Mouse (Mus musculus): ENCODE results near the gene Rhot2. TPM values are rescaled to one million over a fixed set of nuclear protein-coding genes. Genes with fewer than 3 reads are reported as not detected.

Gene Rhot2
- polyA plus RNA-seq, 1 experiment from 2014 or later, result 26.8 TPM

DNA sequence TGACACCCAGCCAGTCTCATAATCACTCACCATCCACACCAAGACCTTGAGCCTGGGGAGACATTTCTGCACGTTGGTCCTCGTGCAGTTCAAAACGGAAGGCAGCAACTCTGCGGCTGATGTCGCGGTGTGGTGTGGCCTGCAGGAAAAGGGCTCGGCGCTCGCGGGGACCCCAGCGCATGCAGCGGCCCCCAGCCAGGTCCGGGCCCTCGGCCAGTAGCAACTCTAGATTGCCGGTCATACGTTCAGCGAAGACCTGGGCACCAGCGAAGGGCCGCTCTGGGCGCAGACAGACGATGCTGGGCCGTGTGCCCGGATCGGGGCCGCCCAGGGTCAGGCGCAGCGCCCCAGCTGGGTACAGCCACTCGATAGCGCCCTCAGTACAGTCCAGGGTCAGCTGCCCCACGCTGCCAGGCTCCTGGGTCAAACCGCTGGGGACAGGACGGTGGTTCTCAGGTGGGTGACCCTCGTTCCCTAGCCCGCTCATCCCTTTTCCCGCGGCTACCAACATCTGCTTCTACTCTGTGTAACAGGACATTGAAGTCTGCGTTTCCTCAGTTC lies 48.4 kb downstream of the Rhot2 start:
- under 1% methylated on average over 37 of the region's 37 CpGs for WGBS
- Histone ChIP-seq H3K4me3 (peak overlapping the region; percentile 77), H3K4me1 (peaks cover 45% of the 10 kb centered on the region), H3K27ac (peak overlapping the region; percentile 17; the same call in 1 of the 2 replicates), H3K4me2 (replicated peaks) (peak overlapping the region; percentile 91), H3K9ac (peak overlapping the region; percentile 81), H3K9me3 (no peaks in the 10 kb centered on the region), H3K27me3 (peaks cover 1% of the 10 kb centered on the region; the same call in 1 of the 2 replicates), H3K36me3 (no peaks in the 10 kb centered on the region)
- 0 out of 2 replicates have a peak, but pooled peaks have one; percentile 3 for ATAC-seq (ENCODE audit: low FRiP score, low read depth)

DNA sequence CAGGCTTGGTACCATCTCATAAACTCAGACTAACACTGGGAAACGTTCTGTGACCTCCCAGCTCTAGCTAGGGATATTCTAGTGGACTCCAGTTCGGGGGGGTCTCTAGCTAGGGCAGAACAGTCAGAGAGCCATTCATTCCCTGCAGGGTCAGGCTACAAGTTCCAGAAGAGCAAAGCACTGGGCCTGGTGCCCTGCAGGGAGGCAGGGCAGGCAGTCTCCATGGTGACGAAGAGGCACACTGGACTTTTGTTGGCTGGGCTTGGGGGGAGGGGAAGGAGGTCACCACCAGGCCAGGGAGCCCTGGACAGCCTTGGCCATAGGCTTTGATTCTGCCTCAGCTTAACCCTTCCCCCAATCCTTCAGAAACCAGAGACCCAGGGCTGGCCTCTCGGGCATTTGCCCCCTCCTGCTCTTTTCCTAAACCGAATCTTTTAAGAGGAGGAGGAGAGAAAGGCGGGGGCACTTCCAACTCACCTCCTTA lies 49.0 kb downstream of the Rhot2 start, which contains the start of gene AC134908.4:
AC134908.4 (minus strand) TSS at position 51 of the 484 bp plus-strand sequence.
- H3K36me3 ChIP-seq, result no peaks in the 10 kb centered on the region
- H3K4me2 ChIP-seq (replicated peaks), result peak within 1 kb of the TSS; percentile 91
- H3K4me1 ChIP-seq, result peaks cover 51% of the 10 kb centered on the region
- H3K9me3 ChIP-seq, result no peaks in the 10 kb centered on the region
- H3K27me3 ChIP-seq, result no peaks in the 10 kb centered on the region
- peak within 1 kb of the TSS; percentile 77 for H3K4me3 ChIP-seq
- WGBS, result 8% methylated on average over 6 of the region's 6 CpGs
- no peak for ATAC-seq (ENCODE audit: low FRiP score, low read depth)
- H3K9ac ChIP-seq, result peak within 1 kb of the TSS; percentile 81
- H3K27ac ChIP-seq, result 0 out of 2 replicates have a peak within 1 kb of the TSS, but pooled peaks have one; percentile 17

DNA sequence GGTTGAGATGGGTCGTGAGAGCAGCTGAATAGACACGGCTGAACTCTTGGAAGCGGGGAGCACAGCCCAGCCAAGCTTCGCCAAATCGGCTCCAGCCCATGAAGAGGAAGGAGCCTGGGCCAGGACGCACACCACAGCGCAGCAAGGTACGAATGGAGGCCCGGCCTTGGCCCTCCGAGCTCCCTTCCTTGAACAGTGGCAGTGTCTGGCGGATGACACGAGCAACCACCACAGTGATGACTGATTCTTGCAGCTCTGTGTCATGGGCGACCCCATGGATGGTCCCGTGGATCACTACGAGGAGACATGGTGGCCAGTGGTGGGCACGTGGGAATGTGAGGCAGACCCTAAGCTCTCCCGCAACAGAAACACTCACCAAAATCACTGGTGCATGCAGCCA lies 49.7 kb downstream of the Rhot2 start:
- Histone ChIP-seq H3K9me3 (no peaks in the 10 kb centered on the region), H3K4me2 (replicated peaks) (peak overlapping the region; percentile 91), H3K36me3 (no peaks in the 10 kb centered on the region; the same call in 1 of the 2 replicates), H3K4me1 (peaks cover 54% of the 10 kb centered on the region), H3K4me3 (0 out of 2 replicates have a peak overlapping the region, but pooled peaks have one; percentile 77), H3K9ac (peak overlapping the region; percentile 81; the same call in 1 of the 2 replicates), H3K27ac (no peak overlapping the region), H3K27me3 (no peaks in the 10 kb centered on the region)
- no peak for ATAC-seq (ENCODE audit: low FRiP score, low read depth)
- 82% methylated on average over 17 of the region's 17 CpGs for WGBS

GRCm38 (mm10) chr17:25794197-25794596 lies 50.5 kb downstream of the Rhot2 start:
- H3K27ac ChIP-seq, result no peak overlapping the region
- H3K27me3 ChIP-seq, result no peaks in the 10 kb centered on the region
- no peak overlapping the region for H3K9ac ChIP-seq
- ATAC-seq (ENCODE audit: low FRiP score, low read depth), result no peak
- H3K4me2 ChIP-seq (replicated peaks), result no peak overlapping the region
- H3K9me3 ChIP-seq, result no peaks in the 10 kb centered on the region
- H3K36me3 ChIP-seq, result peaks cover 8% of the 10 kb centered on the region
- 82% methylated on average over 13 of the region's 13 CpGs for WGBS
- no peak overlapping the region for H3K4me3 ChIP-seq
- H3K4me1 ChIP-seq, result peaks cover 54% of the 10 kb centered on the region

DNA sequence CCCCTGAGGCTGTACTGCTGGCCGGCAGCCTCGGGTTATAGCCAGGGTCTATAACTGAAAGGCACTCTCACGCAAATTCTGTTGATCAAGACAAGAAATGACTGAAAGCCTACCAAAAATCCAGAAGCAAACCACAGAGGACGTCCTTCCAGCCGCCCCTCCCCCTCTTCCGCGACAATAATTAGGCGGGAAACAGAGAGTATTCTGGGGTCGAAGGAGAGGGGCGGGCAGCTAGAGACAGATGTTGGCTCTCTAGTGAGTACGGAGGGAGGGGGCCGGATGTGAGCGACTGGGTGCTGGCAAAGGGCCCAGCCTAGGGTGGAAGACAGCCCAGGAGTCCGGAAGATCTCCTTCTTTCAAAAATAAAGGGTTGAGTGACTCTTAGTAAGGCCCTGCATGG lies 52.0 kb downstream of the Rhot2 start, which contains the start of gene Fam173a:
Fam173a (minus strand) TSS at position 287 of the 400 bp plus-strand sequence.
- peak within 1 kb of the TSS; percentile 81 for H3K9ac ChIP-seq
- H3K4me1 ChIP-seq, result peaks cover 53% of the 10 kb centered on the region
- peak within 1 kb of the TSS; percentile 92 for H3K4me2 ChIP-seq (replicated peaks)
- H3K36me3 ChIP-seq, result peaks cover 20% of the 10 kb centered on the region
- peak; percentile 51 for ATAC-seq (ENCODE audit: low FRiP score, low read depth)
- 0% methylated on average over 14 of the region's 14 CpGs for WGBS
- no peaks in the 10 kb centered on the region for H3K9me3 ChIP-seq
- no peaks in the 10 kb centered on the region for H3K27me3 ChIP-seq
- peak within 1 kb of the TSS; percentile 91 for H3K27ac ChIP-seq
- peak within 1 kb of the TSS; percentile 87 for H3K4me3 ChIP-seq

- H3K27me3 ChIP-seq, result no peaks in the 10 kb centered on the region
- peak overlapping the region; percentile 87 for H3K4me3 ChIP-seq
- WGBS, result under 1% methylated on average over 45 of the region's 45 CpGs
- peak overlapping the region; percentile 92 for H3K4me2 ChIP-seq (replicated peaks)
- H3K4me1 ChIP-seq, result peaks cover 48% of the 10 kb centered on the region
- peaks cover 23% of the 10 kb centered on the region for H3K36me3 ChIP-seq
- H3K9me3 ChIP-seq, result no peaks in the 10 kb centered on the region
- H3K9ac ChIP-seq, result peak overlapping the region; percentile 81
- H3K27ac ChIP-seq, result peak overlapping the region; percentile 91
- peak; percentile 57 for ATAC-seq (ENCODE audit: low FRiP score, low read depth)
Observed at GRCm38 (mm10) chr17:25791843-25792527, 52.7 kb downstream of the Rhot2 start.

DNA sequence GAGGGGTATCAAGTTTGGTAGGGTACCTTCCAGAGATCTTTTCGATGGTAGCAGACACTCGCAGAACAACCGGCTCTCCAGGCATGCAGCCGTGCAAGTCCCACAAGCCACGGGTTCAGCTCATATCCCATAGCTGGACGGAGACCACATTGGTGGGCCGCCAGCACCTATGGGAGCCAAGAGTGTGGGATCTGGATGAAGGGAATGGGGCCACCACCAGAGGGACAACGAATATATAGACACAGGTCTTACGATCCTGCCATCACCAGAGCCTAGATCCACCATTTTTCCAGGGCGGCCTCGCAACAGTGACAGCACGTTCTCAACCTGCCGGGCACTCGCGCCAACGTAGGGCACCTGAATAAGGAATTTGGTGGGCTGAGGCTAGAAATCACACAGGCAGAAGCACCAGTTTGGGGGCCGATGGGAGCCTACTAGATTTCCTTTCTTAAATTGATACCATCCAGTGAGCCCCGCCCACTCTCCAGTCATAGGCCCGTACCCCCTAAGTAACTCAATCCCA lies 53.3 kb downstream of the Rhot2 start:
- H3K4me3 ChIP-seq, result peak overlapping the region; percentile 87
- no peaks in the 10 kb centered on the region for H3K27me3 ChIP-seq
- no peaks in the 10 kb centered on the region for H3K9me3 ChIP-seq
- ATAC-seq (ENCODE audit: low FRiP score, low read depth), result 0 out of 2 replicates have a peak, but pooled peaks have one; percentile 2
- H3K36me3 ChIP-seq, result peaks cover 23% of the 10 kb centered on the region
- H3K9ac ChIP-seq, result peak overlapping the region; percentile 81
- H3K4me1 ChIP-seq, result peaks cover 47% of the 10 kb centered on the region
- peak overlapping the region; percentile 91; the same call in 1 of the 2 replicates for H3K27ac ChIP-seq
- WGBS, result 27% methylated on average over 19 of the region's 19 CpGs
- peak overlapping the region; percentile 92 for H3K4me2 ChIP-seq (replicated peaks)

Small RNA genes lying within 50 kb of the gene (microRNA-seq; reads per million reads assigned to microRNA genes)
- gene Mir3082, result 0.52 reads per million

Other genes with a start within 250 kb of the Rhot2 start
- 1.7 and 2.6 TPM in 2 replicates for gene Gng13, start 127.7 kb downstream of the Rhot2 start, polyA plus RNA-seq (2015; fragmentation: Nextera tagmentation; extraction: Ambion mirVana)
- 32.2 and 34.8 TPM in 2 replicates for gene Chtf18, start 117.4 kb downstream of the Rhot2 start, polyA plus RNA-seq (2015; fragmentation: Nextera tagmentation; extraction: Ambion mirVana)
- 25.8 and 27.0 TPM in 2 replicates for gene Rpusd1, start 117.2 kb downstream of the Rhot2 start, polyA plus RNA-seq (2015; fragmentation: Nextera tagmentation; extraction: Ambion mirVana)
- gene Mslnl, start 108.8 kb downstream of the Rhot2 start, polyA plus RNA-seq (2015; fragmentation: Nextera tagmentation; extraction: Ambion mirVana), result not detected in 2 replicates
- not detected in 2 replicates for gene Msln, start 90.5 kb downstream of the Rhot2 start, polyA plus RNA-seq (2015; fragmentation: Nextera tagmentation; extraction: Ambion mirVana)
- gene Narfl, start 71.1 kb downstream of the Rhot2 start, polyA plus RNA-seq (2015; fragmentation: Nextera tagmentation; extraction: Ambion mirVana), result 25.5 and 25.7 TPM in 2 replicates
- gene Haghl, start 59.2 kb downstream of the Rhot2 start, polyA plus RNA-seq (2015; fragmentation: Nextera tagmentation; extraction: Ambion mirVana), result 85.1 and 98.6 TPM in 2 replicates
- 0.27 and 0.31 TPM in 2 replicates for gene Ccdc78, start 58.3 kb downstream of the Rhot2 start, polyA plus RNA-seq (2015; fragmentation: Nextera tagmentation; extraction: Ambion mirVana)
- gene Fam173a, start 52.0 kb downstream of the Rhot2 start, polyA plus RNA-seq (2015; fragmentation: Nextera tagmentation; extraction: Ambion mirVana), result 65.5 and 73.1 TPM in 2 replicates
- 2.2 TPM in 1 of 2 replicates, not detected in the other for gene AC134908.4, start 49.2 kb downstream of the Rhot2 start, polyA plus RNA-seq (2015; fragmentation: Nextera tagmentation; extraction: Ambion mirVana)
- 50.7 and 52.5 TPM in 2 replicates for gene Metrn, start 47.7 kb downstream of the Rhot2 start, polyA plus RNA-seq (2015; fragmentation: Nextera tagmentation; extraction: Ambion mirVana)
- 2.2 and 2.8 TPM in 2 replicates for gene Fbxl16, start 35.8 kb downstream of the Rhot2 start, polyA plus RNA-seq (2015; fragmentation: Nextera tagmentation; extraction: Ambion mirVana)
- 25.2 and 27.7 TPM in 2 replicates for gene Wdr24, start 21.2 kb downstream of the Rhot2 start, polyA plus RNA-seq (2015; fragmentation: Nextera tagmentation; extraction: Ambion mirVana)
- 57.9 and 60.7 TPM in 2 replicates for gene Jmjd8, start 16.0 kb downstream of the Rhot2 start, polyA plus RNA-seq (2015; fragmentation: Nextera tagmentation; extraction: Ambion mirVana)
- gene Stub1, start 11.4 kb downstream of the Rhot2 start, polyA plus RNA-seq (2015; fragmentation: Nextera tagmentation; extraction: Ambion mirVana), result 359 and 366 TPM in 2 replicates
- gene Rhbdl1, start 7.6 kb downstream of the Rhot2 start, polyA plus RNA-seq (2015; fragmentation: Nextera tagmentation; extraction: Ambion mirVana), result 1.4 and 1.6 TPM in 2 replicates
- gene Gm20683, start 3.1 kb downstream of the Rhot2 start, polyA plus RNA-seq (2015; fragmentation: Nextera tagmentation; extraction: Ambion mirVana), result 1.5 and 1.9 TPM in 2 replicates
- 24.9 and 26.2 TPM in 2 replicates for gene Wdr90, start 16.6 kb upstream of the Rhot2 start, polyA plus RNA-seq (2015; fragmentation: Nextera tagmentation; extraction: Ambion mirVana)
- gene Mcrip2, start 23.9 kb upstream of the Rhot2 start, polyA plus RNA-seq (2015; fragmentation: Nextera tagmentation; extraction: Ambion mirVana), result 9.8 and 12.2 TPM in 2 replicates
- gene Mettl26, start 30.2 kb upstream of the Rhot2 start, polyA plus RNA-seq (2015; fragmentation: Nextera tagmentation; extraction: Ambion mirVana), result 56.1 and 56.2 TPM in 2 replicates
- 0.41 and 0.57 TPM in 2 replicates for gene Wfikkn1, start 36.0 kb upstream of the Rhot2 start, polyA plus RNA-seq (2015; fragmentation: Nextera tagmentation; extraction: Ambion mirVana)
- 33.4 and 37.6 TPM in 2 replicates for gene Rab40c, start 74.9 kb upstream of the Rhot2 start, polyA plus RNA-seq (2015; fragmentation: Nextera tagmentation; extraction: Ambion mirVana)
- gene Pigq, start 100.1 kb upstream of the Rhot2 start, polyA plus RNA-seq (2015; fragmentation: Nextera tagmentation; extraction: Ambion mirVana), result 50.2 and 50.5 TPM in 2 replicates
- not detected in 2 replicates for gene Nhlrc4, start 100.1 kb upstream of the Rhot2 start, polyA plus RNA-seq (2015; fragmentation: Nextera tagmentation; extraction: Ambion mirVana)
- gene A930017K11Rik, start 107.7 kb upstream of the Rhot2 start, polyA plus RNA-seq (2015; fragmentation: Nextera tagmentation; extraction: Ambion mirVana), result 0.19 and 0.31 TPM in 2 replicates
- gene Capn15, start 140.9 kb upstream of the Rhot2 start, polyA plus RNA-seq (2015; fragmentation: Nextera tagmentation; extraction: Ambion mirVana), result 24.8 and 25.4 TPM in 2 replicates
- 19.5 and 20.5 TPM in 2 replicates for gene Rab11fip3, start 224.7 kb upstream of the Rhot2 start, polyA plus RNA-seq (2015; fragmentation: Nextera tagmentation; extraction: Ambion mirVana)
- gene Decr2, start 245.5 kb upstream of the Rhot2 start, polyA plus RNA-seq (2015; fragmentation: Nextera tagmentation; extraction: Ambion mirVana), result 35.3 and 36.2 TPM in 2 replicates